Mouse (Mus musculus) E14TG2a.4 (cell line): ENCODE data around the gene Olfr697.

Experiments used
- CTCF ChIP-seq: conservative IDR thresholded peaks from 2 replicates; pipeline ENCODE4 v1.5.1; 2014; ENCODE audit warnings: low read length
- POU5F1 ChIP-seq: IDR thresholded peaks from 2 replicates; pipeline ENCODE4 v1.6.1; 2014; ENCODE audit warnings: low read length, borderline replicate concordance

GRCm38 (mm10) chr7:106755297-106755696 lies 13.1 kb upstream of the Olfr697 start, which contains the start of gene Olfr698:
- no peak for TF ChIP-seq CTCF
- no peak for TF ChIP-seq POU5F1
